Mouse (Mus musculus) CH12.LX (cell line): ENCODE data around the gene Abhd16a. TPM values are rescaled to one million over a fixed set of nuclear protein-coding genes. Genes with fewer than 3 reads are reported as not detected.
"Not testable (repeated sequence)": the region's sequence is repeated elsewhere in the genome, so short reads cannot be mapped to it uniquely, and the experiment has no call there.

Source experiments
- DNase-seq: peaks from one replicate; pipeline ENCODE4 v3.0.0-alpha.2; 2013; ENCODE audit errors: extremely low read depth
- H3K27ac ChIP-seq: 2 replicates; pipeline ENCODE4 v1.5.1; 2012; ENCODE audit warnings: low read depth, mild to moderate bottlenecking, control low read depth, moderate library complexity; ENCODE audit not compliant: insufficient read depth
- H3K27me3 ChIP-seq: replicated peaks from 2 replicates; pipeline ENCODE3; 2012; ENCODE audit warnings: inconsistent platforms
- H3K36me3 ChIP-seq, 2 experiments: replicated peaks in 1 of 2; 2 replicates each; pipeline versions ENCODE3 to v1.6.1; 2012; ENCODE audit warnings: inconsistent platforms in 1 of 2, low read length in 1 of 2, mild to moderate bottlenecking in 1 of 2, mixed read lengths in 1 of 2, moderate library complexity in 1 of 2; ENCODE audit not compliant: control insufficient read depth in 1 of 2, insufficient read depth in 1 of 2
- H3K4me1 ChIP-seq, 2 experiments: 2 replicates each; pipeline ENCODE4 v1.6.1; 2012; ENCODE audit warnings: inconsistent platforms in 1 of 2, moderate library complexity in 1 of 2; ENCODE audit not compliant: insufficient read depth in 2 of 2, control insufficient read depth in 1 of 2
- H3K4me2 ChIP-seq: 2 replicates; pipeline ENCODE4 v1.6.1; 2012; ENCODE audit warnings: low read depth, mild to moderate bottlenecking, control low read depth; ENCODE audit not compliant: poor library complexity, insufficient read depth, severe bottlenecking
- H3K4me3 ChIP-seq, 3 experiments: fragments of 150-350 bp in 1 of 3; sonication (generic) in 1 of 3; replicated peaks in 1 of 3; 2 replicates each; pipeline versions ENCODE3 to v1.5.1; 2011 to 2012; ENCODE audit warnings: low read depth in 2 of 3, low read length in 2 of 3, mild to moderate bottlenecking in 2 of 3, moderate library complexity in 2 of 3, control low read depth in 1 of 3, improper control_type of control experiment in 1 of 3, inconsistent platforms in 1 of 3, mixed read lengths in 1 of 3; ENCODE audit not compliant: poor library complexity in 1 of 3
- H3K79me2 ChIP-seq: replicated peaks from 2 replicates; pipeline ENCODE4 v1.6.1; 2012; ENCODE audit warnings: mild to moderate bottlenecking, moderate library complexity; ENCODE audit not compliant: control insufficient read depth, poor library complexity, insufficient read depth, severe bottlenecking; ENCODE audit errors: extremely low read depth
- H3K9ac ChIP-seq: 2 replicates; pipeline ENCODE4 v1.6.1; 2012; ENCODE audit warnings: low read depth, mild to moderate bottlenecking, control low read depth, moderate library complexity; ENCODE audit not compliant: insufficient read depth
- H3K9me3 ChIP-seq: replicated peaks from 2 replicates; pipeline ENCODE3; 2012; ENCODE audit warnings: low read length, inconsistent platforms, mixed read lengths
- BHLHE40 ChIP-seq: IDR thresholded peaks from 2 replicates; pipeline ENCODE4 v1.6.1; 2011; ENCODE audit warnings: mild to moderate bottlenecking, low read depth, low read length, improper control_type of control experiment
- CHD2 ChIP-seq: IDR thresholded peaks from 2 replicates; pipeline ENCODE4 v1.6.1; 2011; ENCODE audit warnings: low read length, improper control_type of control experiment
- CTCF ChIP-seq, 2 experiments: IDR thresholded peaks in 1 of 2; conservative IDR thresholded peaks in 1 of 2; 2 replicates each; pipeline ENCODE4 v1.5.1; 2011 to 2012; ENCODE audit warnings: low read depth in 2 of 2, low read length in 2 of 2, improper control_type of control experiment in 1 of 2, inconsistent platforms in 1 of 2, mild to moderate bottlenecking in 1 of 2, moderate library complexity in 1 of 2
- E2F4 ChIP-seq: IDR thresholded peaks from 2 replicates; pipeline ENCODE4 v1.6.1; 2011; ENCODE audit warnings: low read depth, low read length, improper control_type of control experiment; ENCODE audit not compliant: insufficient replicate concordance
- ELF1 ChIP-seq: IDR thresholded peaks from 2 replicates; pipeline ENCODE4 v1.6.1; 2014; ENCODE audit warnings: low read depth, mild to moderate bottlenecking, inconsistent platforms, low read length, improper control_type of control experiment
- EP300 ChIP-seq: IDR thresholded peaks from 2 replicates; pipeline ENCODE4 v1.6.1; 2011; ENCODE audit warnings: low read length, improper control_type of control experiment
- ETS1 ChIP-seq: conservative IDR thresholded peaks from 2 replicates; pipeline ENCODE4 v1.6.1; 2012; ENCODE audit warnings: low read depth, mild to moderate bottlenecking, inconsistent platforms, low read length, improper control_type of control experiment, moderate library complexity
- GABPA ChIP-seq: IDR thresholded peaks from 2 replicates; pipeline ENCODE4 v1.6.1; 2012; ENCODE audit warnings: low read depth, low read length, improper control_type of control experiment, inconsistent platforms; ENCODE audit not compliant: insufficient replicate concordance
- HCFC1 ChIP-seq: IDR thresholded peaks from 2 replicates; pipeline ENCODE4 v1.6.1; 2012; ENCODE audit warnings: low read depth, mild to moderate bottlenecking, inconsistent platforms, low read length, improper control_type of control experiment
- IRF4 ChIP-seq: IDR thresholded peaks from 2 replicates; pipeline ENCODE4 v1.6.1; 2014; ENCODE audit warnings: low read depth, mild to moderate bottlenecking, inconsistent platforms, low read length, improper control_type of control experiment
- JUND ChIP-seq: conservative IDR thresholded peaks from 2 replicates; pipeline ENCODE4 v1.6.1; 2011; ENCODE audit warnings: low read depth, low read length, improper control_type of control experiment
- MAFK ChIP-seq: IDR thresholded peaks from 2 replicates; pipeline ENCODE4 v1.6.1; 2011; ENCODE audit warnings: low read length, improper control_type of control experiment; ENCODE audit not compliant: insufficient replicate concordance
- MAX ChIP-seq: IDR thresholded peaks from 2 replicates; pipeline ENCODE4 v1.6.1; 2011; ENCODE audit warnings: low read length, improper control_type of control experiment
- MAZ ChIP-seq: IDR thresholded peaks from 2 replicates; pipeline ENCODE4 v1.6.1; 2012; ENCODE audit warnings: low read depth, mild to moderate bottlenecking, inconsistent platforms, low read length, improper control_type of control experiment, moderate library complexity
- MXI1 ChIP-seq: IDR thresholded peaks from 2 replicates; pipeline ENCODE4 v1.6.1; 2011; ENCODE audit warnings: mild to moderate bottlenecking, low read depth, low read length, improper control_type of control experiment
- MYC ChIP-seq: IDR thresholded peaks from 2 replicates; pipeline ENCODE4 v1.6.1; 2011; ENCODE audit warnings: low read depth, mild to moderate bottlenecking, improper control_type of control experiment, low read length
- NELFE ChIP-seq: IDR thresholded peaks from 2 replicates; pipeline ENCODE4 v1.6.1; 2011; ENCODE audit warnings: low read depth, low read length, improper control_type of control experiment
- NRF1 ChIP-seq: IDR thresholded peaks from 2 replicates; pipeline ENCODE4 v1.6.1; 2014; ENCODE audit warnings: low read depth, mild to moderate bottlenecking, inconsistent platforms, low read length, improper control_type of control experiment, moderate library complexity
- PAX5 ChIP-seq: IDR thresholded peaks from 2 replicates; pipeline ENCODE4 v1.6.1; 2012; ENCODE audit warnings: low read length, inconsistent platforms, mixed read lengths
- POLR2A ChIP-seq: IDR thresholded peaks from 2 replicates; pipeline ENCODE4 v1.6.1; 2011; ENCODE audit warnings: low read depth, mild to moderate bottlenecking, improper control_type of control experiment, low read length
- RAD21 ChIP-seq: IDR thresholded peaks from 2 replicates; pipeline ENCODE4 v1.6.1; 2011; ENCODE audit warnings: low read depth, mild to moderate bottlenecking, low read length, improper control_type of control experiment, moderate library complexity
- RCOR1 ChIP-seq: conservative IDR thresholded peaks from 2 replicates; pipeline ENCODE4 v1.6.1; 2012; ENCODE audit warnings: low read depth, mild to moderate bottlenecking, inconsistent platforms, low read length, improper control_type of control experiment
- SIN3A ChIP-seq: IDR thresholded peaks from 2 replicates; pipeline ENCODE4 v1.6.1; 2012; ENCODE audit warnings: low read length, improper control_type of control experiment, inconsistent platforms
- SMC3 ChIP-seq: IDR thresholded peaks from 2 replicates; pipeline ENCODE4 v1.6.1; 2011; ENCODE audit warnings: low read depth, low read length, improper control_type of control experiment
- TBP ChIP-seq: conservative IDR thresholded peaks from 2 replicates; pipeline ENCODE4 v1.6.1; 2011; ENCODE audit warnings: low read depth, low read length, improper control_type of control experiment
- TCF12 ChIP-seq: IDR thresholded peaks from 2 replicates; pipeline ENCODE4 v1.6.1; 2014; ENCODE audit warnings: low read depth, mild to moderate bottlenecking, inconsistent platforms, low read length, improper control_type of control experiment
- UBTF ChIP-seq: IDR thresholded peaks from 2 replicates; pipeline ENCODE4 v1.6.1; 2012; ENCODE audit warnings: low read depth, mild to moderate bottlenecking, inconsistent platforms, low read length, improper control_type of control experiment, moderate library complexity
- USF1 ChIP-seq: IDR thresholded peaks from 2 replicates; pipeline ENCODE4 v1.6.1; 2014; ENCODE audit warnings: low read depth, mild to moderate bottlenecking, inconsistent platforms, low read length, improper control_type of control experiment
- ZC3H11A ChIP-seq: IDR thresholded peaks from 2 replicates; pipeline ENCODE4 v1.6.1; 2012; ENCODE audit warnings: low read depth, mild to moderate bottlenecking, inconsistent platforms, low read length, improper control_type of control experiment
- ZKSCAN1 ChIP-seq: IDR thresholded peaks from 2 replicates; pipeline ENCODE4 v1.6.1; 2012; ENCODE audit warnings: low read depth, inconsistent platforms, low read length, improper control_type of control experiment, borderline replicate concordance
- ZMIZ1 ChIP-seq: IDR thresholded peaks from 2 replicates; pipeline ENCODE4 v1.6.1; 2012; ENCODE audit warnings: low read depth, mild to moderate bottlenecking, inconsistent platforms, low read length, improper control_type of control experiment
- ZNF384 ChIP-seq: IDR thresholded peaks from 2 replicates; pipeline ENCODE4 v1.6.1; 2012; ENCODE audit warnings: low read depth, low read length, improper control_type of control experiment, inconsistent platforms
- dilution Hi-C: fragments of 300-500 bp; cut with MboI; formaldehyde crosslinking; loops from 2 replicates; pipeline ENCODE4 v1.14.3; 2020; ENCODE audit warnings: low sequenced_read_pairs; ENCODE audit not compliant: extremely low pct_unique_long_range_greater_than_20kb, extremely low pct_ligation_motif_present
- in situ Hi-C: fragments of 300-500 bp; cut with MboI; formaldehyde crosslinking; loops from 3 replicates; pipeline ENCODE4 v1.14.3; 2019; ENCODE audit warnings: low sequenced_read_pairs, low pct_ligation_motif_present, low pct_unique_long_range_greater_than_20kb, mixed read lengths
- polyA plus RNA-seq: library from polyadenylated mRNA; unstranded; fragments of >175 nt; gene quantifications from 2 replicates; pipeline ENCODE4 v1.2.1, GENCODE M21; 2012; ENCODE audit warnings: low read depth; ENCODE audit not compliant: insufficient read length
- total RNA-seq, 2 experiments: library from RNA; depleted of rRNA; stranded (reverse); fragments of 300-350 nt in 1 of 2; fragments of >200 nt in 1 of 2; gene quantifications; 2 replicates each; pipeline ENCODE4 v1.2.3; 2012 to 2014

The Abhd16a gene
- total and polyA plus RNA-seq, 3 experiments = 11.6 to 16.6 (median 15.3) TPM

DNA sequence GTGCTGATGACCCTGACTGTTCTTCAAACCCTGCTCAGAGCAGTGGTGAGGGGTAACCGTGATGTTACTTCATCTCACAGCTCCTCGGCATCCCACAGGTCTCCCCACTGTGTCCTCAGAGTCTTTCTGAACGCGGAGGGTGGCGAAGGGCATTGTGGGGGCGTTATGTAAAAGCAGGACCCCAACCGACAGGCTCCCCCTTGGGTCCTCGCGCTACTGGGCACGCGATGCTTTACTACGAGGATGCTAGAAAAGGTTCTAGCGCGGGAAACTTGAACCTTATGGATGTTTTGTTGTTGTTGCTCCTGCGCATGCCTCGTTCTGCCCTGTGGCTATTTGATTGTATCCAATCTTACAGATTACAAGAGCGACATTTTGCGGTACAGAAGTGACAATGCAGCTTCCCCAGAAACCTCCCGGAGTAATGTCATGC is 32.8 kb downstream of the Abhd16a start, which contains the start of gene Csnk2b:
TSS of gene Csnk2b (minus strand) at position 183 of the 433 bp plus-strand sequence.
- Histone ChIP-seq H3K9ac (peak within 1 kb of the TSS; percentile 95), H3K9me3 (no peaks in the 10 kb centered on the region), H3K4me2 (peak within 1 kb of the TSS; percentile 69), H3K36me3 (peaks cover 34 to 46% of the 10 kb centered on the region in 2 experiments), H3K27me3 (no peaks in the 10 kb centered on the region), H3K27ac (peak within 1 kb of the TSS; percentile 83), H3K4me1 (peaks cover 0 to 44% of the 10 kb centered on the region in 2 experiments; a peak in 2 of 4 replicates), H3K79me2 (peaks cover 40% of the 10 kb centered on the region), H3K4me3 (peak within 1 kb of the TSS; percentile 95 to 99 (median 98))
- dilution Hi-C loops (no loop called here), in situ Hi-C loops (no loop called here)
- TF ChIP-seq JUND (no peak), ZC3H11A (no peak), POLR2A (no peak), NELFE (no peak), ZMIZ1 (no peak), ZKSCAN1 (no peak), MYC (no peak), PAX5 (no peak), IRF4 (no peak), SMC3 (no peak), MXI1 (no peak), HCFC1 (no peak), E2F4 (0 out of 2 replicates have a peak, but pooled peaks have one; percentile 49), UBTF (no peak), ELF1 (no peak), TCF12 (no peak), CHD2 (no peak), CTCF (conservative IDR thresholded peaks at IDR 0.05 in 1 of 2, IDR thresholded peaks at IDR 0.05 in 1 of 2; ENCODE audit: low read depth in 2 of 2, low read length in 2 of 2) (peak in 1 of 2 experiments; percentile 43; a peak in 2 of 4 replicates), RCOR1 (no peak), GABPA (no peak), USF1 (no peak), ZNF384 (no peak), EP300 (no peak), MAFK (no peak), ETS1 (no peak), MAX (no peak), NRF1 (peak; percentile 81), SIN3A (no peak), RAD21 (peak; percentile 29), BHLHE40 (no peak), MAZ (no peak), TBP (no peak)
- DNase-seq = peak; percentile 66

DNA sequence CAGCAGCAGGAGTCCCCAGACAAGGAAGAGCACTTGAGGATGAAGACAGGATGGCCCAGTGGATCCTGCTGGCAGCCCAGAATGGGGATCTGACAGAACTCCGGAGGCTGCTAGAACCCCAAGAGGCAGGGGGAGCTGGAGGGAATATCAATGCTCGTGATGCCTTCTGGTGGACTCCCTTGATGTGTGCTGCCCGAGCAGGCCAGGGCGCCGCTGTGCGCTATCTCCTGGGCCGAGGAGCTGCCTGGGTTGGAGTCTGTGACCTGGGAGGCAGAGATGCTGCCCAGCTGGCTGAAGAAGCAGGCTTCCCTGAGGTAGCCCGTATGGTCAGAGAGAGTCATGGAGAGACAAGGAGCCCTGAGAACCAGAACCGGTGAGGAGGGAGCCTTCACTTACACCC is 34.2 kb downstream of the Abhd16a start:
- dilution Hi-C loops, H3K4me3 ChIP-seq, DNase-seq, in situ Hi-C loops, H3K27me3 ChIP-seq, H3K27ac ChIP-seq, H3K9ac ChIP-seq, H3K9me3 ChIP-seq, H3K4me2 ChIP-seq: not testable (repeated sequence)
- peaks cover 51% of the 10 kb centered on the region for H3K79me2 ChIP-seq
- H3K36me3 ChIP-seq = peaks cover 28 to 42% of the 10 kb centered on the region in 2 experiments
- peaks cover 5 to 55% of the 10 kb centered on the region in 2 experiments for H3K4me1 ChIP-seq
